Mouse (Mus musculus) ES-CJ7 (cell line): Measurements from ENCODE around the gene Pnmal2.

Experiments used
- DNase-seq: peaks from one replicate; pipeline ENCODE4 v3.0.0; 2011; ENCODE audit warnings: low read depth, low spot score

Gene Pnmal2

GRCm38 (mm10) chr7:16916342-16917265 lies 27.9 kb upstream of the Pnmal2 start:
- no peak for DNase-seq

GRCm38 (mm10) chr7:16917447-16917846 lies 27.0 kb upstream of the Pnmal2 start:
- no peak for DNase-seq

- DNase-seq = no peak
Measured at GRCm38 (mm10) chr7:16918014-16918413, 26.5 kb upstream of the Pnmal2 start.

GRCm38 (mm10) chr7:16918670-16919069 lies 25.8 kb upstream of the Pnmal2 start:
- no peak for DNase-seq

GRCm38 (mm10) chr7:16919395-16920149 lies 24.9 kb upstream of the Pnmal2 start:
- DNase-seq = no peak

GRCm38 (mm10) chr7:16920150-16920579 lies 24.3 kb upstream of the Pnmal2 start:
- DNase-seq = no peak

- DNase-seq = no peak
Measured at GRCm38 (mm10) chr7:16920818-16921791, 23.4 kb upstream of the Pnmal2 start.

- DNase-seq = no peak
Measured at GRCm38 (mm10) chr7:16921881-16922335, 22.6 kb upstream of the Pnmal2 start.

GRCm38 (mm10) chr7:16922360-16922973 lies 22.0 kb upstream of the Pnmal2 start:
- DNase-seq = no peak

- DNase-seq = no peak
Measured at GRCm38 (mm10) chr7:16923283-16924036, 21.0 kb upstream of the Pnmal2 start.

GRCm38 (mm10) chr7:16924037-16924834 lies 20.2 kb upstream of the Pnmal2 start, which contains the start of gene Calm3:
Gene Calm3 (minus strand): TSS chr7:16924114.
- DNase-seq = peak; percentile 100

- DNase-seq = peak; percentile 45
Measured at GRCm38 (mm10) chr7:16928341-16928740, 16.1 kb upstream of the Pnmal2 start.

- peak; percentile 68 for DNase-seq
Measured at GRCm38 (mm10) chr7:16930850-16931249, 13.6 kb upstream of the Pnmal2 start.

- DNase-seq = peak; percentile 84
Measured at GRCm38 (mm10) chr7:16931968-16932627, 12.4 kb upstream of the Pnmal2 start.

- peak; percentile 76 for DNase-seq
Measured at GRCm38 (mm10) chr7:16932704-16933577, 11.5 kb upstream of the Pnmal2 start.

GRCm38 (mm10) chr7:16937312-16937711 lies 7.2 kb upstream of the Pnmal2 start:
- DNase-seq = peak; percentile 80

GRCm38 (mm10) chr7:16938117-16938791 lies 6.2 kb upstream of the Pnmal2 start:
- no peak for DNase-seq
